Mouse (Mus musculus) urinary bladder, postnatal 14 days (tissue): ENCODE data around the gene Pik3ca.

ENCODE experiments used
- DNase-seq: peaks from one replicate; pipeline ENCODE4 v3.0.0; 2021; ENCODE audit warnings: low spot score

The Pik3ca gene

DNA sequence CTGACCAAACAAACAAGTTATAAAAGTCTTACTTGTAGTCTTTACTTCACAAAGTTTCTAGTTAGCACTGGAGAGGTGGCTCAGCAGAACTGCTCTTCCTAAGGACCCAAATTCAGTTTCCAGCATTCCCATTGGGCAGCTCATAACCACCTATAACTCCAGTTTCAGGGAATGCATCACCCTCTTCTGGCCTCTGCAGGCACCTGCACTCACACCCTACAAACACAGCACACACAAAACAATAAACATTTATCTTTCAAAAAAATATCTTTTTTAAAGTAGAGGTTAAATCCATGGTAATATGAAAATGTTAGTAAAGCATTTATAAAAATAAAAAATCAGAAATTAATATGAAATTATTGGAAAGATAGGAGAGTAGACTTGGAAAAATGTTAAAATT is 44.2 kb downstream of the Pik3ca start:
- DNase-seq = no peak

DNA sequence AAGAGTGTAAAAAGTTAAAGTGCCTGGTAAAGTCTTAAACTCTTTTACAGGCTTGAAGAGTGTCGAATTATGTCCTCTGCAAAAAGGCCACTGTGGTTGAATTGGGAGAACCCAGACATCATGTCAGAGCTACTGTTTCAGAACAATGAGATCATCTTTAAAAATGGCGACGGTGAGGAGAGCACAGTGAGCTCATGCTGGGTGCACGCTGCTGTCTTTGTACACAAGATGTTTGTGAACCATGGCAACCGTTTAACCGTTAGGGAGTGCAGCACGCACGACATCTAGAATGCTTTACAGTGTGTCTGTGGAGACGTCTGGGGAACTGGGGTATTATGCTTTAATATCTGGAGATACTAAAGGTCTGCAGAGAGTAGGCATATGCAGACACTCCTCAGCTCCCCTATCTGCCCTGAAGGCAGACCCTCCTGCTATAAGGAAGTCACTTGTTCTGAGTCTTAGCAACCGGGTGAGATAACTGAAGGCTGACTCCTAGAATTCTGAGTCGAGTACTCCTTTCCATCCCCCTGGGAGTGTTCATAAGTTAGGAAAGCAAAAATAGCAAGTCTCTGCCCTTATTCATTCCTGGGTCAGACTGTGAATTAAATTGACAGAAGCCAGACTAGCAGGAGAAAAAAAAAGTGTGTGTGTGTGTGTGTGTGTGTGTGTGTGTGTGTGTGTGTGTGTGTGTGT is 57.0 kb downstream of the Pik3ca start:
- no peak for DNase-seq

DNA sequence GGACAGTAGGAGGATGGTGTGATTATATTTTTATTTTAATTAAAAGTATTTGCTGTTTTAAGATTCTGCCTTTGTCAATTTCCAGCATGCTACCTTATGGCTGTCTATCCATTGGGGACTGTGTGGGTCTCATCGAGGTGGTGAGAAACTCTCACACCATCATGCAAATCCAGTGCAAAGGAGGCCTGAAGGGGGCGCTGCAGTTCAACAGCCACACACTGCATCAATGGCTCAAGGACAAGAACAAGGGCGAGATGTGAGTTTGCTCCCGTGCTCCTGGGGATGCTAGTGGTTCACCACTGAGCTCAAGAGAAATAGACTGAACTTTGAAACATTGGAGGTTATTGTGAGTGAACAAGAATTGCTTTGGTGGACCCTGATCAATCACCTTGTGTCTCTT is 62.3 kb downstream of the Pik3ca start:
- DNase-seq = peak; percentile 24

DNA sequence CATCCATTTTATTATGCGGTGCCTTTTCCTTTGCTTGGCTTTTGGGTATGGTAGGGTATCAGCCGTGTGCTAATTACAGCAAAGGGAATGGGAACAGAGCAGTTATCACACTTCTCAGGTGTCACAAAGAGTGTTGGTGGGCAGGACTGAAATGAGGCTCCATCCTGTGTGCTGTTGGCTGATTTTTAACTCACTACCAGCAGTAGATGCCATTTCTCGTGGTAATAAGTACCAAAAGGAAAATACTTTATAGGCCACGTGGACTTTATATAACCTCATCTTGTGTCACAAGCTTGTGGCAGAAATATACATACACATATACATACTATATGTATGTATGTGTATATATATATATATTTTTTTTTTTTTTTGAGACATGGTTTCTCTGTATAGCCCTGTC is 69.8 kb downstream of the Pik3ca start:
- DNase-seq = no peak

DNA sequence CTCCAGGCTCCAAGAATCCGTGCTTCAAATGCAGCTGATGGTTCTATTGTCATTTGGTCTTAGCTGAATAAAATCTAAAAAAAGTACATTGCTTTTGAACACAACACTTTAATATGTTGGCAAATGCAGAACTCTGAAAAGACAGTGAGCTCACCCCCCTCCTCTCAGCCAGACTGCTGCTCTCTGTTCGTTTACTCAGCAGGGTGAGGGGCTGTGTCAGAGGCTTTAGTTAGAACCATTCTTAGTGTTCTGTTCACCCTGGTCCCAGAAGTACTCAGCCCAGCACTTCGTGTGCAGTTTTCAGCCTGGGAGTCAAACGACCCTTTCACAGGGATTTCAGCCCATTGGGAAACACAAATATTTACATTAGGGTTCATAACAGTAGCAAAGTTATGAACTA is 70.9 kb downstream of the Pik3ca start:
- DNase-seq = no peak

DNA sequence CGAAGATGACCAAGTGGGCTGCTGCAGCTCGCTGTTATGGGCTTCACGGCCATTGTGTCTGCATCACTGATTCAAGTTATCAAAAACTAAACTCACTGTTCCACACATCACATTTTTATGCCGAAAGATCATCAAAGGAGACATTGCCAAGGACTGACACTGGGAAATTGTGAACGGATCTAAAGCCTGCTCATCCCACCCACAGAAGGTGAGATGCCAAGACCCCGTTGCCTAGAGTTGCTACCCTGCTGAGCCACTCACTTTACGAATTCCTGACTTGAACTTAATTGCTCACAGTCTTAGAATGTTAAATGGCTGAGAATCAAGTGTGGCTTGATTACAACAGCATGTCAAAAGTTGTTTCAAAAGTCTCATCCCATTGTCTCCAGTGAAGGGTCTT is 73.0 kb downstream of the Pik3ca start:
- DNase-seq = no peak

DNA sequence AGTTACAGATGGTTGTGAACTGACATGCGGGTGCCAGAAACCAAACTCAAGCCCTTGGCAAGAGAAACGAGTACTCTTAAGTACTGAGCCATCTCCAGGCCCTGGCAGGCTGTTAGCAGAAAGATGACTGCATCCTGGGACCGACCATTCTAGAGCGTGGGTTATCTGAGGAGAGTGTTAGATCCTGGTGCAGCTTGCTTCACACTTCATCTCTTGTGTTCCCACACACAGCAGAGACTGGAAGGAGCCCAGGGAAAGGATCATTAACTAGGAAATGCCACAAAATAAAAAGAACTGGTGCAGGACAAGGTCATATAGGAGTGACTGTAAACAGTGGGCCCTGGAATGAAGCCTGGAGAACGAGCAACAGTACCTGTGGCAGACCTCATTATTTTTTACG is 73.6 kb downstream of the Pik3ca start:
- DNase-seq = no peak

DNA sequence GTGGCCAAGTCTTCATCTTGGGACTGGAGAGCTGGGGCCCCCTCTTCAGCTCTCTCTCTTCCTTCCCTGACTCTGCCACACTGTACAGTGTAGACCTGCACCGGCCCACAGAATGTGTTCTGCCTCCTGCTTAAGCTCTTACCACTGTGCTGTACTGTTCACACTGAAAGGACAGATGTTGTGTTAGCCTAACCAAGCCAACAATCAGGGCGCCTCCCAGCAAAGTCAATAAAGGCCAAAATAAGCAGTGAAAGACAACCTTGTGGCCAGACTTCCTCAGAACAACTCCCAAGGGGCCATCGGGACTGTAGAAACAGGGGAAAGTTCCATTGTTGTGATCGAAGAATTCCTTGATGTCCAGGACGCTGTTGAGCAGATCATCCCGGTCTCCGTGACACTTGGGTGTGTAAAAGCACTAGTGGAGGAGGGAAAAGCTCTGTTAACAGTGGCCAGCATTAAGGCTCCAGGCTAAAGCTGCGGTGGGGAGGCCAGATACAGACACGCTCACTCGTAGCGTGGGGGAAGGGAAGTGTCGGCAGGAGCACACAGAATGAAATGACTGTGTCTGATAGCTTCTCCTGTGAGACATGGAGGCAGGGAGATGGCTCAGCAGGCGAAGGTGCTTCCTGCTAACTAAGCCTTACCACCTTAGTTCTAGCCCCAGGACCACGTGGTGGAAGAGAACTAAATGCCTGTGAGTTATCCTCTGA is 74.9 kb downstream of the Pik3ca start:
- no peak for DNase-seq

DNA sequence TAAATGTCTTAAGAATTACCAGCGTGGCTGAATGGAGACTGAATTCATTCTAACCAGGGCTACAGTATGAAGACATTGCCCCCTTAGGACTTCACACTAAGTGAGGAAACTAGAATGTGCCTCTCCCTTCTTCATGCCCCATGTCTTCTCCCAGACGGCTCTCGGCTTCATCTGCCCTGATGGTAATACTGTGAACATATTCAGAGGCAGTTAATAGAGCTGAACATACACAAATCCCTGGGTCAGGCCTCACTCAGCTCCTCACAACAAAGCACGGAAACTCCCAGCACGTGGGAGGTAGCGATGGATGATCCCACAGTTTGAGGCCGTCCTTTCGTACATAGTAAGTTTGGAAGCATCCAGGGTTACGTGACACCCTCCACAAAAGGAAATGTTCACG is 75.7 kb downstream of the Pik3ca start:
- DNase-seq = no peak

DNA sequence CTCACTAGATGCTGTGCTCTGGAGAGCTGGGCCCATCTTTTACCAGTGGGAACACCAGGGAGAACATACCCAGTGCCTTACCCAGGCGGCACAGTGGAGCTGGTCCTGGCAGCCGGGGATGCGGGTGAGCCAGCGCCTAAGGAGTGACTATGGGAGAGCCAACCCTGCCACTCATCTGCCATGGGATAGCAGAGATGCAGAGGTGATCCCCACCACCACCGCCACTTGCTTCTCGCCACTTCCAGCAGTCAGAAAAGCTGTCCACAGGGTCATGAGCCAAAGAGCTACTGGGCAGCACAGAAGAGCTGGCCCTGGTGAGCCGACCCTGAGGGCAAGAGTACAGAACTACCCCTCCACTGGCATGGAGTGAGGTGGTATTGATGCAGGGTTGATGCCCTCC is 82.5 kb downstream of the Pik3ca start:
- DNase-seq = no peak

DNA sequence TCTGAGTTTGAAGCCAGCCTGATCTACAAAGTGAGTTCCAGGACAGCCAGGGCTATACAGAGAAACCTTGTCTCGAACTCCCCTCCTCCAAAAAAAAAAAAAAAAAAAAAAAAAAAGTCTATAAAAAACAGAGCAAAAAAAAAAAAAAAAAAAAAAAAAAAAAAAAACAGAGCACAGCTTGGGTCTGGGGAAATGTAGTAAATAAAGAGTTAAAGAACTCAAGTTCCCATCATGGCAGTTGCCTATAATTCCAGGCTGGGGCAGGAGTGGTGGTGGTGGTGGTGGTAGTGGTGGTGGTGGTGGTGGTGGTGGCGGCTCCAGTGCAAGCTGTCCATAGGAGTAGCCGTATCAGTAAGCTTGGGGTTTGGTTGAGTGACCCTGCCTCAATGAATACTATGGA is 85.6 kb downstream of the Pik3ca start:
- DNase-seq = no peak

DNA sequence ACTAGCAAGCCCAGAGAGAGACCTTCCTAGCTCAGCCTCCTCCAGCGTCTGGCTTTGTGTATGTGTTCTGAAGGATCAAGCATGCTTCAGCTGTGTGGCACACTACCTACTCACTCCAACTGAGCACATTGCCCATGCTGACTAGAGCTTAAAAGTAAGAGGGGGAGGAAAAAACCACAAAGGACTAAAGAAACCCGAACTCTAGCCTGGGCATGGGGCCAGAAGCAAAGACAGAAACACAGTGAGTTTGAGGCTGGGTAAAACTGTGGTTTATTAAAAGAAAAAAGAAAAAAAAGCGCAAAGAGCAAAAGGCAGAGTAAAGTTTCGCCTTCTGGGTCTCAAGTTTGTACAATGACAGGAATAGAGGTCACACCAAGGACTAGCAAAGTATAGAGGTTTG is 89.1 kb downstream of the Pik3ca start:
- DNase-seq = no peak

DNA sequence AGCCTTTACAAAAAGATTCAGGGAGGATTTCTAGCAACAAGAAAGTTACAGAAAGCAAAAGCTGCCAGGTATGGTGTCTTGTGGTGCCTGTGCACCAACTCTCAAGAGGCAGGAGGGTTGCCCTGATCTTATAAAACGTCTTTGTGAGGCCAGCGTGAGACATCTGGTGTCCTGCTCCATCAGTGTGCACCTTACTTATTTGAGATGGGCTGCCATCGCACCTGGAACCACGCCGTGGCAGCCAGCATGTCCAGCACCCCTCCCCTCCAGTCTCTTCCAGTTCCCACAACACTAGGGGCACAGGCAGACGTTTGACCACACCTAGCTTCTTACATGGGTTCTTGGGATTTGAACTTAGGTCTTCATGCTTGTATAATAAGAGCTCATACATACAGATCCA is 90.7 kb downstream of the Pik3ca start:
- DNase-seq = no peak

DNA sequence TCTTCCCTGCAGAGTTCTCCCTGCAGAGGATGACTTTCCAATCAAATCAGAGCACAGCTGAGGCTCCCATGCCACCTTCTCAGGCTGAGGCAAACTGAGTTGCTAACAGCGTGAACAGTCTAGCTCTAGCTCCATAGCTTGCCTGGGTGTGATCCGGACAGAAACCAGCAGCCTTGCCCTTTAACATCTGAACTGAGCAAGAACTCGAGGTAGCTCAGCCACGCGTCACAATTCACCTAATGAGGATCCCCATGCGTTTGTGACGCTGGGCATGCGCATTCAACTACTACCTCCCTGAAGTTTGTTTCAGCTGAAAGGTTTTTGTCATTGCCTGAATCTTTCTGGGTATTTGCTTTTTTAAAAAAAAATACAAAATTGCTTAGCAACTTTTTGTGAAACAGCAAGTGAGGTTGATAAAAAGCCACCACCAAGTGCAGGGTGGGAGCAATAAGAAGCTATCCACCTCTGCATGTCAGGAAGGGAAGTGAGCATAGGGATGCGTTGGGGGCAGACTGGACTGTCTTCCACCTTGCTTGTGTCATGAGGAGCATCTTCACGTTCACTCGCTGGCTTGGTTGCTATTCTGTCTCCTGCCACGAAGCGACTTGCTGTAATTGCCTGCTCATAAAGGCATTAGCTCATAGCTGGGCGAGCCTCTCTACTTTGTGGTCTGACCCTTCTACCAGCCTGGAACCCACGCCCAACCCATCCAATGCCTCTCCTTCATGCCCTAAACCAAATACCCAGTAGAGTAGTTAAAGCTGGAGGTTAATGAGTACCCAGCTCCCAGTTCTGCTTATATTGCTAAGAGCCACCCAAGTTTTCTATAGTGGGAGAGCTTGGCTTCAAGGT is 92.8 kb downstream of the Pik3ca start:
- no peak for DNase-seq

DNA sequence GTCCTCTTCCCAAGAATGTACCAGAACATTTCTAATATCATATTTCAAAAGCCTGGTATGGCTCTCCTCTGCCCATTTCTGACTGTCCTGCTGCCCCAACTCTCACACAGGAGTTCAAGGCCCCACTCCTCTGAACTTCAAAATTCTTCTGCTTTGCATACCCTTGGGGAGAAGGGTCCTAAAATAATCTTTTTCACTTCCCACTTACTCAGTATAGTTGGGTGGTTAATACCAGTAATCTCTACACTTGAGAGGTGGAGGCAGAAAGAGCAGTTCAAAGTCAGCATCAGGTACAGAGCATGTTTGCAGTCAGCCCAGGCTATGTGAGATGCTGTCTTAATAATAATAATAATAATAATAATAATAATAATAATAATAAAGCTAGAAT is 93.5 kb downstream of the Pik3ca start:
- DNase-seq = no peak

DNA sequence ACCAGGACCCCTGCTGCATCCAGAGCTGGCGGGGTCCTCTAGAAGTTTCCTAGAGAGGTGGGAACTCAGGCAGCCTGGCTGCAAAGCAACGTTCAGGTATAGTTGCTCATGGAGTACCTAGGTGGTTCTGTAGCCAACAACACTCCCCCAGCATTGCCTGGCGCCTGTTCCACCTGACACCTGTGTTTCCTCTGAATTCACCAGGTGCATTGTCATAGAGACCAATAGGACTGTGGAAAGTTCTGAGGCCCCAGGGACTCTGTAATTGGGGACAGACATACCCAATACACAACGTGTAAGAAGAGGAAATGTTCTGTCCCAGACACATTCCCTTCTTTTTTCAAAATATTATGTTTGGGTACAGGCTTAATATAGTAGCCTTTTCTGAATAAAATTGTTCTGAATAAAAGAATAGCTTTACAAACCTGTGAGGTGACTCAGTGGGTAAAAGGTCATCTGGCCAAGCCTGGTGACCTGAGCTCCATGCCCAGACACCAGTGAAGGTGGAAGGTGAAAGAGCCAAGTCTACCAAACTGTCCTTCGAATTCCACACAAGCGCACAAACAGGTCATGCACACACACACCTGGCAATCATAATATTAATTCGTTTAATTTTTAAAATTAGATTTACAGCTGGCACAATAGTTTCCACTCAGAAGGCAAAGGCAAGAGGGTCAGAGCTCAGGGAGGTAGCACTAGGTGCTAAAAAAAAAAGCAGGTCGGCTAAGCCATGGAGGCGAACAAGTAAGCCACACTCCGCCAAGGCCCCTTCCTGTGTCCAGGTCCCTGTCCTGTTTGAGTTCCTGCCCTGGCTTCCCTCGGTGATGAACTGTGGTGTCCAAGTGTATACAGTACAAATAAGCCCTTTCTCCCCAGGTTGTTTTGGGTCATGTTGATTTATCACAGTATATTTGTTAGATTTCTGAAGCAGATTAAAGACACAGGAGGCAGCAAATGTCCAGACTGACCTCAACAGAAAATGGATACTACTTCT is 94.9 kb downstream of the Pik3ca start, which contains the start of gene Kcnmb3:
Gene Kcnmb3 (minus strand): TSS at position 135 of the 994 bp plus-strand sequence.
- no peak for DNase-seq

DNA sequence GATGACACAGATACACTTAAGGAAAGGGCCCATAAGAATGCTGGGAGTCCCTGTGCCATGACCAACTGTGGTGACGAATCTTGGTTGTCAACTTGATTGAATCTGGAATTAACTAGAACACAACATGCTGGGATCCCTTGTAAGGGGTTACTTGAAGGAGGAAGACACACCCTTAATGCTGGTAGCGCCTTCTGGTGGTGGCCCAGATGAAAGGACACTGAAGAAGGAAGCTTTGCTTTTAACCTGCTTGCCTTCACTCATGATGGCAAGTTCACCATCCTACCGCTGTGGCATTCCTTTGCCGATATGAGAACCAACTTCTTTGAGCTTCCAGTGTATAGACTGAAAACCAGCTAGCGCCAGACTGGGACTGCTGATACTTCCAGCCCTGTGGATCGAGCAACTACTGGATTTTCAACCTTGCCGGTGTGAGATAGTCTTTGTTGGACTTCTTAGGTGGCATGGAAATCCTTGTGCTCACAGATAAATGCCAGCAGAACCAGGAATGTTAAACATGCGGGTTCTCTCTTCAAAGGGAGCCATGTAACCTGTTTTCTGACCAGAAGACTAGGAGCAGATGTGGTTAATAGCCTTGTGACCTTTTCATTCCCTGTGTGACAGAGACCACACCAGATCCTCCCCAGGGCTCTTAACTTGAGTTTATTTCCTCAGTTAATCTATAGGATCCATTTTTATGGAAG is 97.1 kb downstream of the Pik3ca start:
- DNase-seq = no peak

DNA sequence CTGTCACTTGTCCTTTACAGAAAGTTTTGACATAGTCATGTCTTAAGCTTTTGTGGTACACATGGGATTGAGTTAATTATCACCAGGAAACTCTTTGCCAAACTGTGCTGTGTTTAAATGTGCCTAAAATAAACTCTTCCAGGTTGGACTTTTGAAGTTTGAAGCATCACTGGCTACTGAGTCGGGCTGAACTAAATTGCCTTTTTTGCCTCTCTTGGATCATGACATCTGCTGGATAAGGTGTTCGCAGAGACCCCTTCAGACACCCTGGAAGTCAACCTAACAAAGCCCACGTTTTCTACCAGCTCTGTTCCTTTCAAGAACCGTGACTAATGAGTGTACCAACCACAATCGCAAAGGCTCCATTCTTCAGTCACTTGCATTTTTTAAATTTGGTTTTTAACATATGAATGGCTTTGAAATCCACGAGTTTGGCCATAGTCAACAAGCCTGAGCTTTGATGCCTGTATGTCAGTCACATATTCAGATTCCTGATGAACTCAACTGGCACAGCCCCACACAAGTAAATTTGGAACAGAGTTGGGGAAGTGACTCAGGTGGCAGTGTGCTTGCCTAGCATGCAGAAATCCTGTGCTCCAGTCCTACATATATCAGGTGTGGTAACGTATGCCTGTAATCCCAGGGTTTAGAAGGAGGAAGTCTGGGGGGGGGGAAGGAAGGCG is 97.8 kb downstream of the Pik3ca start:
- DNase-seq = no peak

DNA sequence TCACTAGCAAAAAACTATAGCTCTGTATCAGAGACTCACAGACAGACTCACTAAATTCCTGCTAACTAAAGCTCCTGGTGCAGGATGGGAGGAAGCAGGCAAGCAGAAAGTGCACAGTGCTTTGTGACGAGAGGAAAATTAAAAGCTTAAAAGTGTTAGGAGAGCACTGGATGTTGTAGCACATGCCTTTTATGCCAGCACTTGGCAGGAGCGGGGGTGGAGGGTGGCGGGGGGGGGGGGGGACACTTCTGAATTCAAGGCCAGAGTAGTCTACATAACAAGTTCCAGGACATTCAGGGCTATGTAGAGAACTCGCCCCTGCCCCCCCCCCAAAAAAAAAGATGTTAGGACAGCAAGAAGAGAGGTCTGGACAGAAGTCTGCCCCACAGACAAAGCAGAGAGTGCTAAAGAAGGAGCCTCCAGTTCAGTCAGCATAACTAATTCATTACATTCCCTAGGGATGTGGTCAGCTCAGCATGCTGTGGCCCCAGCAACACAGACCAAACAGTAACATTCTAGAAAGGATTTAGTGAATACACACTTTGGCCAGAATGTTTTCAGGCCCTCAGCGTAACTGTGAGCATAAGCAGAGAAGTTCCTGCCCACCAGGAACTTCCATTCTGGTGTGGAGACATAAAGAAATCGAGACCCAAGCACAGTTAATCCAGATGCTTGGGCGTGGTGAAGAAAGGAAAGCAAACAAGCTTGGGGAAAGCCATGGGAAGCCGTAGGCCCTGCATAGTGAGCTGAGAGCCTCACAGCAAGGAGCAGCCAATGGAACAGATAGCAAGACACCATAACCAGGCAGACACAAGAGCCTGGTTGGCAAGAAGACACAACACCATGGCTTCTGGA is 98.6 kb downstream of the Pik3ca start:
- DNase-seq = no peak

DNA sequence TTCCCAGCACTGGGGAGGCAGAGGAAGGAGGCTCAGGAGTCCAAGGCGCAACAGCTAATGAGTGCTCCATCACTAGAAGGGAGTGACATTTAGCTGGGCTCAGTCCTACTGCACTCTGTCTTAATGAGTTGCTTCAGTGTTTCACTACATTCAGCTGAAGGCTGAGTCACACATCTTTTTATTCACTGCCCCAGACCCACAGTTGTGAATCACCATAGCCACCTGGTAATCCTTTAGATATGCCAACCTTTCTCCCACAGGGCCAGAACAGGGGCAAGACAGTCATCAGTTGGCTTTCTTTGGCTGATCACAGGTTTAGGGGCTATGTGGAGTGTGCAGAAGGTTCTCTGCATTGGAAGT is 99.2 kb downstream of the Pik3ca start:
- DNase-seq = no peak
